Mouse (Mus musculus): ENCODE measurements at regions not wholly inside any gene's neighbourhood (a gene's known extent, or its start where the extent isn't known, plus 50 kb on each side); places are given as distances from the start of the nearest gene placed in this dataset.
A peak's percentile ranks its signal among the peaks of the same experiment; 100 is the strongest.

GRCm38 (mm10) chr15:31673038-31673437 is 71.4 kb downstream of the Fam173b start:
- DNase-seq (ENCODE audit: low spot score), result peak; percentile 12

GRCm38 (mm10) chr15:31676771-31677191 is 75.1 kb downstream of the Fam173b start:
- DNase-seq (ENCODE audit: low spot score), result no peak

DNA sequence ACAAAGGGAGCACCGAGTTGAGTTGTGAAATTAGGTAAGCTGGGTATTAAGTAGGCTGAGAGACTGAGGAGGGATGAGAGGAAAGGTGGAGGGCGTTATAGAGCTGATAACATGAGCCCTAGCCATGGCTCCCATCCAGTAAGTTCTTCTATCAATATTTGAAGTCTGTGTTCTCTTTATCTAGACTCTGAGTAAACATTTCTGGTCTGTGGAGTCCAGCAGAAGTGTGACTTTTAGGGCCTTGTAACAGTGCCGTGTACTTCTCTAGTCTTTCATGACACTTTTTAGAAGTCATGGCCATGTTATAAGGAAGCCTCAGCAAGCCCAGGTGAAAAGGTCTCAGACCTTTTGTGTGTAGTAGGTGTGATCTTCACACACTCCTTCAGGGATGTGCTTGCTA is 91.5 kb downstream of the Fam173b start:
- no peak for DNase-seq (ENCODE audit: low spot score)

- DNase-seq (ENCODE audit: low spot score), result no peak
Observed at GRCm38 (mm10) chr15:31694877-31695671, 93.4 kb downstream of the Fam173b start.

DNA sequence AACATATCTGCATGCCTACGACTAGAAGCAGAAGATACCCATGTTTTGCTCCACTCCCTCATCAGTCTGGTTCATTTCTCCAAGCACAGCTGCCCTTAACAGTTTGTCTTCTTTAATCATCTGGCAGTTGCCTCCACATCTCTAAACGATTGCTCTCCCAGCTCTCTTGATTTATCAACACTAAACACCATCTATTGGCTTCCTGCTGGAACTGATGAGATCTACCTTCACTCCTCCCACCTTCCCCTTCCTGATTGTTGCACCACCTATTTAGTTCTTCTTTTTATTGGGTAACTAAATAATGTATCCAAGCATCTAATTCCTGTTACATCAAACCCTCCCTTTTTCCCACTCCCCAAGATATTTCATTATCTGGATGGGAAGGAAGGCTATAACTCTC is 101.7 kb downstream of the Fam173b start:
- no peak for DNase-seq (ENCODE audit: low spot score)

GRCm38 (mm10) chr15:31707416-31707815 is 105.8 kb downstream of the Fam173b start:
- DNase-seq (ENCODE audit: low spot score), result no peak

DNA sequence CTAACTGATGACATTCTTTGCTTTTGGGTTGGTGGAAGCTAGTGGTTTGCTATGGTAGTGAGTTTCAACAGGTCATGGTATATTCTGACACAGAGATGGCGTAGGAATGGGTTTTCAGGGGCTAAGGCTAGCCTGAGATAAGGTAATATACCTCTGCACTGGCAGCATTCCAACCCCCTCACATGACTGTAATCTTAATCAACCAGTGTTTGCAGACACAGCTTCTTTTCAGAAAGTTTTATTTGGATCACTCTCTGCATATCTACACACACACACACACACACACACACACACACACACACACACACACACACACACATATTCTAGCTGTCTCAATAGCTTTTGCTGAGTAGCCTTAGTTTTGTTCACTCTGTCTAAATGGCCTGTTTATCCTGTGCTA is 119.4 kb downstream of the Fam173b start:
- no peak for DNase-seq (ENCODE audit: low spot score)

DNA sequence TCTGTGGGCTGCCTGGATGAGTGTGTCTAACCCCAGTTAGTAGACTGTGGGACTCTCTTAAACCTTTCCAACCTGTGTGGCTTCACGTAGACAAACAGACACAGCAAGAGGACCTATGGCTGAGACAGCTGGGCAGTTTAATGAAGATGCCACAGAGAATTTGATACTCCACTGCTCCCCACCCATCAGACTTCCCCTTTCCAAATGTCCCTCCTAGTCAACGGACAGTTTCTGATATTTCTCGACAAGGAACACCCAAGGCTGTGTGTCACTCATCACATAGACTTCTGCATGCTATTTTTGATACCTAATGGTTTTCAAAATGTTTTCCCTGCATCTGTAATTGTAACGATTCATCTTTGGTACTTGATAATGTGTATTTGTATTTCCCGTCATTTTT is 120.8 kb downstream of the Fam173b start:
- DNase-seq (ENCODE audit: low spot score), result no peak

- no peak for DNase-seq (ENCODE audit: low spot score)
Observed at GRCm38 (mm10) chr15:31724252-31724651, 122.6 kb downstream of the Fam173b start.

GRCm38 (mm10) chr15:31729133-31729532 is 127.5 kb downstream of the Fam173b start:
- DNase-seq (ENCODE audit: low spot score), result no peak

DNA sequence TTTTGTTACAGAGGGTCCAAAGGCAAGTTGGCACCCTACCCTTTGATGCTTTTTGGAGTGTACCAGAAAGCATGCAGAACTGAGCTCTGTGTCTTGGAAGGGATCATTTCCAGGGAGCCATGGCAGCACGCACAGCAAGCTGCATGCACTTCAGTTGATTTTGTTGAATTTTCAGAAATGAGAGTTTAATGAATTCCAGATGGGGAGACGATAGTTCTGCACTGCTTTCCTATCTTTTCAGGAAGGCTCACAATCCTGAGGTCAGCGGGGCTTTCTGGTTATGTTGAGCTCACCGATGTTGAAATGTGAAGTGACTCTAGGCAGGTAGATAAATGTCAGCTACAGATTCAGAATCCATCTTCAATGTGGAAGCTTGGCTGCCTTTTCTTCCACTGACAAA is 140.0 kb downstream of the Fam173b start:
- DNase-seq (ENCODE audit: low spot score), result no peak

GRCm38 (mm10) chr15:31744570-31744969 is 142.9 kb downstream of the Fam173b start:
- peak; percentile 54 for DNase-seq (ENCODE audit: low spot score)

DNA sequence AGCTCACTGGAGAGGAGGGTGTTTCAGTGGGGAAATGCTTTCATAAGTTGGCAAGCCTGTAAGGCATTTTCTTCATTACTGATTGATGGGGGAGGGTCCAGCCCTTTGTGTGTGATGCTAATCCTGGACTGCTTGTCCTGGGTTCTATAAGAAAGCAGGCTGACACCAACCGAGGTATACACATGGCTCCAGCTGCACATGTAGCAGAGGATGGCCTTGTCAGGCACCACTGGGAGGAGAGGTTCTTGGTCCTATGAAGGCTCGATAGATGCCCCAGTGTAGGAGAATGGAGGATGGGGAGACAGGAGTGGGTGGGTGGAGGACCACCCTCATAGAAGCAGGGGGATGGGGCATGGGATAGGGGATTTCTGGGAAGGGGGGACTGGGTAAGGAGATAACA is 151.0 kb downstream of the Fam173b start:
- no peak for DNase-seq (ENCODE audit: low spot score)

- no peak for DNase-seq (ENCODE audit: low spot score)
Observed at GRCm38 (mm10) chr15:31753578-31754281, 152.1 kb downstream of the Fam173b start.

DNA sequence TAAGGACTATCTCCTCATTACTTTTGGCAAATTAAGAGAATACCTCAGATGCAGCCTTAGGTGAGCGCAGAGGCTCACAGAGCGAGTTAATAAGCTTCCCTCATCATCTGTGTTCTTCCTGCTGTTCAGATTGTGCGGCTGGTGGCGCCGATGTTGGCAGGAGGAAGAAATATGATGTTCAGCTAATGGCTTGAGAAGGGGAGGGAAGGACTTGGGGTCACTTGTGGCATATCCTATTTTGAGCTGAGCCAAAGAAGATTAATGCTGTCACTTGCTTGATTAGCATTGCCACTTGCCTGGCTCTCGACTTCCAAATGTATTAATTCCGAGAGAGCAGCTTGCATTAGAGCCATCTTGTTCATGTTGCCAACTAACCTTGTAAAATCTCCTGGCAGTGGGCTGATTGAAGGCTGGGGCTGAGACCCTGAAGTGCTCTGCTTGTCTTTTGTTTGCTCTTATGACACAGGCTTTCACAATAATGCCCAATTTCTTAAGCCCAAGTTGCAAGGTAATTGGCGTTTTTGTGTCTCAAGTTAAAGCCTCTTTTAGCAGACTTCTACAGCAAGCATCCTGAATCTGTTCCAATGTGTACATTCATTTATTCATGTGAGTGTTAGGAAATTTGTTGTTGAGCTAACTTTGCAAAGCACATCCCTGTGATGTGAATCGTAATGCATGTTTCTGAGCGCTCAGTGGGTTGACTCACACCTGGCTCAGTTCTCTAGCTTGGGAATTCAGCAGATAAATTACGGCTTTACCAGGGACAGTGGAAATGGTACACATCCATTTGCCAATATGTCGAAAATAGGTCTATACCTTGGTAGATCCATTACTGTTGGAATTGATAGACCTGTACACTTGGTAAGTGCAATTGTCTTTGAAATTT is 167.6 kb downstream of the Fam173b start:
- DNase-seq (ENCODE audit: low spot score), result no peak

GRCm38 (mm10) chr15:31783081-31783480 is 181.4 kb downstream of the Fam173b start:
- DNase-seq (ENCODE audit: low spot score), result no peak

GRCm38 (mm10) chr15:31785022-31785421 is 183.4 kb downstream of the Fam173b start:
- no peak for DNase-seq (ENCODE audit: low spot score)

GRCm38 (mm10) chr15:31798863-31799262 is 197.2 kb downstream of the Fam173b start:
- peak; percentile 60 for DNase-seq (ENCODE audit: low spot score)

DNA sequence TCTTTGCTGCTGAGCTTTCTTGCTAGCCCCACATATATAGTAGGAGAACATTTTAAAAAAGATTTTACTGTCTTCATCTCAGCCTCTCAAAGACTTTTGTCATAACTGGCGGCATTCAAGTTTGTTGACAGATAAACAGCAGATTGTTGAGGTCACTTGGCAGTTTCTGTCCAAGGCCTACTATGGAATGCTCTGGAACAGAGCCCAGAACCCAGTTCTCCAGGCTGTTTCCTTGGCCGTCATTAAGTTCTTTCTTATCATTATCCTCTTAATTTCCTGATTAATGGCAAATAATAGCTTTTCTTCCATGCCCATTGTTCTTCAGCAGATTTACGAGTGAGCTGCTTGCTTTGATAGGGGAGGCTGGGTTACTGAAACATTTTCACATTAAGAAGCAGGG is 203.9 kb downstream of the Fam173b start:
- no peak for DNase-seq (ENCODE audit: low spot score)

DNA sequence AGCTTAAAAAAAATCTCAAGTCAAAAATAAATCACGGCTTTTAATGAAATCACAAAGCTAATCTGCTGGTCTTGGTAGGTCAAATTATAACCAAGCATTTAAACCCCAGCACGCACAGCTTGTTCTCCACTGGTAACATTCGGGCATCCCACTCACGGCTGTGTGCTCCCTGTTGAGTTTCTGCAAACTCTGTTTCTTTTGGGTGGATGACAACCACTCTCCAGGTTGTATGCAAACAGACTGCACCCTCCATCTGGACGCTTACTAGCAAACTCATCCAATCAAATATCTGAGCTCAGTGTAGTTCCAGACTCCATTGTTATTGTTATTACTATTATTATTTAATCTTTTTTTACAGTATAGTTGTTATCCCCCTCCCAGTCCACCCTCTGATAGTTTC is 213.9 kb downstream of the Fam173b start:
- DNase-seq (ENCODE audit: low spot score), result peak; percentile 62

DNA sequence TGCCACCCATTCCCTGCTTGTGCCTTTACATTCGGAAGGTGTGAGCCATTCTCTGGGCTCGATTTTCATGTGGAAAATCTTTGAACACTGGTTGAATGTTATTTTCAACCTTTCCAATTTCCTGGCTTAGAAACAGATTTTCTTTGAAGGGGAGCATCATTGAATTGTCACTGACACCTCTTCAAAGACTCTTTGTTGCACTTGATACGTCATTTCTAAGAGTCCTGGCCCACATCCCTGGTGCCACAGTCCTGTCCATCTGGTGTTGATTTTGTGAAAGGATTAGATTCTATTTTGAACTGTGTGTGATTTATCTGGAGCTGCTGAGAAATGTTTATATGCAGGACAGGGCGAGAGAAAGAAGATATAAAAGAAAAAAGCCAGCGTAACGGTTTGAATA is 217.6 kb downstream of the Fam173b start:
- no peak for DNase-seq (ENCODE audit: low spot score)

DNA sequence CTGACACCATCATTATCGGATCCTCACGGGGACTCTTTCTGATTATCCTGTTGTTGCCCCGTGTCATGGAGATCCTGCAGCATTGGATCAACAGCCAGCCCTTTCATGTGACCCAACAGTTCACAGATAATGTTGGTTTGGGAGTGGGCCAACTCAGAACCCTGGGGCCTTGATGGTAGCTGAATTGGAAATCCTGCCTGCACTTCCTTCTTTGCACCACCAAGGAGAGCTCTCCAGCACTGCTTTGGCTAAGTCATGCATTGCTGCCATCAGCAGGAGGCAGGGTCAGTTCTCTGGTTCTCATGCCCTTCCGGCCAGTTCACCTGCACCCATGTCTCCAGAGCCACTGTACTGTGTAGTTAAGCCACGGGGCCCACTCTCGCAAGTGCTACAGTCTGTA is 225.6 kb downstream of the Fam173b start:
- DNase-seq (ENCODE audit: low spot score), result no peak

GRCm38 (mm10) chr15:31841519-31841918 is 239.9 kb downstream of the Fam173b start:
- no peak for DNase-seq (ENCODE audit: low spot score)

Measured in layer of hippocampus, adult 11-12 months (tissue).